Mouse (Mus musculus) left cerebral cortex, postnatal 4 days (tissue): ENCODE results near the gene Olfr805. TPM values are rescaled to one million over a fixed set of nuclear protein-coding genes. Genes with fewer than 3 reads are reported as not detected.

Experiments
- DNase-seq: peaks from one replicate; pipeline ENCODE4 v3.0.0-alpha.2; 2022
- intact Hi-C: fragments of 180-260 bp; cut with DNase I; formaldehyde crosslinking; loops from one replicate; pipeline ENCODE4 v1.15.1; 2025
- microRNA-seq: library from miRNA; unstranded; fragments of <30 nt; microRNA quantifications from one replicate; pipeline ENCODE4 v1.2.0, GENCODE M21; 2022
- total RNA-seq, 2 experiments: library from RNA; stranded (reverse); gene quantifications; 2 replicates each; pipeline ENCODE4 v1.2.3; 2021

The Olfr805 gene
- total RNA-seq = not detected

DNA sequence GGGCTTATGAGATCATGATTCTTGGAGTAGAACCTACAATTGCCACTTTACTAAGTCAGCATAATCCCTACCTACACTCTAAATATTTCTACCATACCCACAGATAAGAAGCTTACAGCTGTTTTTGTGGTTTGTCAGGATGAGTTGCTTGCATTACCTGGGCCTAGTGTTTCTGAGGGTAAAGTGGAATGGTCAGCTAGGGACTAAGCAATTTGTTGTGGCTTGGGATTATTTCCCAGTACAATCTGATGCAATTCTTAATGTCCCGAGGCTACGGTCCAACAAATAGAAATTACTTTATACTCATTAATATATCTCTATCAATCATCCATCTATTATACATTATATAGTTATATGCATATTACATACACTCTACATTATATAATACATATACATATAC is at the start of gene Olfr805:
Gene Olfr805, minus strand, starts transcription at position 101 of the 400 bp plus-strand sequence.
- intact Hi-C loops = no loop called here
- DNase-seq = no peak

DNA sequence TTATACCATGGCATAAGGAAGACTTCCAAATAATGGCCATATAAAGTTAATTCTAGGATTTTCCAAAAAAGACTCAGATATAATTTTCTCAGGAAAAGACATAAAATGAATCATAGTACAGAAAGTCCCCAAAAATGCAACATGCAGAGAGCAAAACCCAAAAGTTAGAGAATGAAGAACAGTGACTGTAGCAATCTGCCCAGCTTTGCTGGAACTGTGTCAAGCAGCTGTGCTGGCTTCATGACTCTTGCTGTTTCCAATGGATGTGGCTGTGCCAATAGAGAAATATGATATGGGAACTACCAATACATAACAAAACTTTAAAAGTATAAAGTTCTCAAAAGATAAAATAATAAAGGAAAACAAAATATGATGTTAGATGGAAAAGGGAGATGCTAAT is 48.9 kb upstream of the Olfr805 start:
- intact Hi-C loops = no loop called here
- DNase-seq = no peak

GRCm38 (mm10) chr10:129774338-129774737 is 45.2 kb upstream of the Olfr805 start, which contains the start of gene Olfr809:
TSS of gene Olfr809 (plus strand) at chr10:129774638.
- DNase-seq = no peak
- intact Hi-C loops = no loop called here

DNA sequence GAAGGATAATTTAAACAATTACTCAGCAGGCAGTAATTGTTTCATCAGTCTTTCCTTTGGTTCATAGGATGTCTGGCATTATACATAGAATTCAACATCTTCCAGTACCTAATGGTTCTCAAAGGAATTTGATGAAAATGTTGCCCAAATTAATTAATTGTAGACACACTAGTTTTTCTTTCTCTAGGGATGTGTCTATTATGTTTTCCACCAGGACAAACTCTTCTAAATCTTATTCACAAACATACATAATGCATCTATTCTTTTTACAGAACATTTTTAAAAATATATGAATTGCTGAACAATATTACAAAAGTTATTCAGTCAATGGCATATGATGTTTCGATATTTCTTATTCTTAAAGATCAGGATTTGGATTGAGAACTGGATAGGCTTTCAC is 36.0 kb upstream of the Olfr805 start, which contains the start of gene Olfr808:
Gene Olfr808, plus strand, starts transcription at position 301 of the 400 bp plus-strand sequence.
- DNase-seq = no peak
- intact Hi-C loops = no loop called here

DNA sequence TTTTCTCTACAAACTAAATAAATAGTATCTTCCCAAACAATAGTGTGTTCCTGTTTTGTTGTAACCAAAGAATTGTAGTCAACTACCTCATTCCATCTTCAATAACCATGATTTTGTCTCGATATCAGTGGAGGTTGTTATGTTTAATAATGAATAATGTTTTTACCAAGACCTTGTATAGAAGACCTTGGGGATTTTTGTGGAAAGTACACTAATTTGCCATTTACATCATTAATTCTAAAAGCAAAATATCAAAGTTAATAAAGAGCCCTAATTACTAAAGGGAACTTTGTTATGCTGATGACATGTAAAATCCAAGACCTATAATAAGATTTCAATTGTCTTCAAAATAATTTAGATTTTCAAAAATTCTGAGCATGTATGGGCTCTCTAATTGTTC is 28.5 kb upstream of the Olfr805 start, which contains the start of gene Olfr807:
Gene Olfr807, minus strand, starts transcription at position 101 of the 400 bp plus-strand sequence.
- DNase-seq = no peak
- intact Hi-C loops = no loop called here

- intact Hi-C loops = no loop called here
- no peak for DNase-seq
Observed at GRCm38 (mm10) chr10:129741821-129742220, 12.6 kb upstream of the Olfr805 start, which contains the start of gene Olfr806. TSS of gene Olfr806 (minus strand) at chr10:129741921.

GRCm38 (mm10) chr10:129702910-129703309 is 26.3 kb downstream of the Olfr805 start, which contains the start of gene Olfr804:
TSS of gene Olfr804 (plus strand) at chr10:129703210.
- intact Hi-C loops = no loop called here
- no peak for DNase-seq

GRCm38 (mm10) chr10:129694186-129694585 is 35.0 kb downstream of the Olfr805 start, which contains the start of gene Olfr803:
TSS of gene Olfr803 (minus strand) at chr10:129694286.
- DNase-seq = no peak
- intact Hi-C loops = no loop called here

DNA sequence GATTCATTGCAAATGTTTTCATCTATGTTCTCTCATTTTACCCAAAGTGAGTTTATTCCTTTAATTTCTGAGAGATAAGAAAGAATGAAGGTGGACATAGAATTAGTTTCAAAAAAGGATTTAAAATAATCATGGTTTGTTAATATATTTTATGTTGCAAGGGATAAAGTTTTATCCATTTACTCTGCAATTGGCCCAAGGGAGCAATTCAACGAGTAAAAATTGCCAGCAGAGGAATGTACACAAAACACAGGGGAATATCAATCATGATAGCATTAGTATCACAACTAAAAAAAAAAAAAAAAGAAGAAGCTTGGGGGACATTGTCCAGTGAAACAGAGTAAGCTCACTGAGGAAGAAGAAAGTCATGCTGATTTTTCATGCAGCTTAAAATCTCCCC is 41.1 kb downstream of the Olfr805 start, which contains the start of gene Olfr802:
Gene Olfr802, minus strand, starts transcription at position 101 of the 400 bp plus-strand sequence.
- no peak for DNase-seq
- intact Hi-C loops = no loop called here

DNA sequence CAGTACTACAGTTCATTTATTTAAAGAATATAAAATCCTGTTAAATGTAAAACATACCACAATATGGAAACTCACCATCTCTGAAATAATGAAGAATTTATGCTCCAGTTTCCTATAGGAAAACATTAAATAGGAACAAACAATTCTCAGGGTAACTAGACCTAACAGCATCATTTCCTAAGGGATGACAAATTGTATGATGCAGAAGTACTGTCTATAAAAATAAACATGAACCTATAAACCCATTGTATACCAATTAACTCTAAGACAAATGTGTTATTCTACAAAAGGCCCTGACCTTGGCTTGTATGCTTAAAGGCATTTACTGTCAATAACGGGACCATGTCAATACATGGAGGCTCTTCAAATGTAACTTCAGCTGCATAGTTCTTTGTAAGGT is 55.4 kb downstream of the Olfr805 start, which contains the start of gene Olfr801:
Gene Olfr801, minus strand, starts transcription at position 101 of the 400 bp plus-strand sequence.
- intact Hi-C loops = no loop called here
- DNase-seq = no peak

Small RNAs within 50 kb of the gene (microRNA-seq; reads per million reads assigned to microRNA genes)
- not detected for gene Gm24485

Other genes starting within 250 kb of the Olfr805 start
- gene Olfr789, start 244.6 kb downstream of the Olfr805 start, total RNA-seq = not detected
- not detected for gene Olfr790, start 230.9 kb downstream of the Olfr805 start, total RNA-seq
- not detected for gene Olfr791, start 207.6 kb downstream of the Olfr805 start, total RNA-seq
- gene Olfr792, start 190.2 kb downstream of the Olfr805 start, total RNA-seq = not detected
- not detected for gene Olfr794, start 161.7 kb downstream of the Olfr805 start, total RNA-seq
- not detected for gene Olfr796, start 116.8 kb downstream of the Olfr805 start, total RNA-seq
- gene Olfr798, start 101.4 kb downstream of the Olfr805 start, total RNA-seq = not detected
- gene Olfr799, start 91.9 kb downstream of the Olfr805 start, total RNA-seq = not detected
- not detected for gene Olfr800, start 71.7 kb downstream of the Olfr805 start, total RNA-seq
- not detected for gene Olfr801, start 55.5 kb downstream of the Olfr805 start, total RNA-seq
- not detected for gene Olfr802, start 41.2 kb downstream of the Olfr805 start, total RNA-seq
- not detected for gene Olfr803, start 35.1 kb downstream of the Olfr805 start, total RNA-seq
- gene Olfr804, start 26.2 kb downstream of the Olfr805 start, total RNA-seq = not detected
- not detected for gene Olfr806, start 12.5 kb upstream of the Olfr805 start, total RNA-seq
- gene Olfr807, start 28.4 kb upstream of the Olfr805 start, total RNA-seq = not detected
- gene Olfr808, start 36.1 kb upstream of the Olfr805 start, total RNA-seq = not detected
- not detected for gene Olfr809, start 45.3 kb upstream of the Olfr805 start, total RNA-seq
- not detected for gene Olfr810, start 65.5 kb upstream of the Olfr805 start, total RNA-seq
- gene Olfr811, start 75.0 kb upstream of the Olfr805 start, total RNA-seq = not detected
- not detected for gene Olfr812, start 116.7 kb upstream of the Olfr805 start, total RNA-seq
- gene Olfr813, start 126.0 kb upstream of the Olfr805 start, total RNA-seq = not detected
- not detected for gene Olfr814, start 150.5 kb upstream of the Olfr805 start, total RNA-seq
- not detected for gene Olfr815, start 176.5 kb upstream of the Olfr805 start, total RNA-seq
- not detected for gene Olfr816, start 186.2 kb upstream of the Olfr805 start, total RNA-seq
- not detected for gene Olfr818, start 219.7 kb upstream of the Olfr805 start, total RNA-seq
- not detected for gene Olfr819, start 237.9 kb upstream of the Olfr805 start, total RNA-seq
- gene Olfr247, start 246.8 kb upstream of the Olfr805 start, total RNA-seq = not detected